Mouse (Mus musculus): ENCODE results near the gene Mpzl1. TPM values are rescaled to one million over a fixed set of nuclear protein-coding genes. Genes with fewer than 3 reads are reported as not detected.

The Mpzl1 gene
- polyA plus RNA-seq, 1 experiment from 2014 or later = 159 TPM

- no peaks in the 10 kb centered on the region for H3K27me3 ChIP-seq (replicated peaks; ENCODE audit: control insufficient read depth, insufficient read depth, low read length)
- no peak overlapping the region for H3K9ac ChIP-seq (ENCODE audit: low read length)
- DNase-seq (ENCODE audit: low spot score) (no peak), ATAC-seq (no peak)
- H3K9me3 ChIP-seq (replicated peaks; ENCODE audit: control insufficient read depth, low read length) = 0 out of 2 replicates have a peak, but pooled peaks cover 7% of the 10 kb centered on the region
- 72% methylated on average over 4 of the region's 4 CpGs for WGBS
- H3K4me2 ChIP-seq (ENCODE audit: low read length) = no peak overlapping the region
- H3K36me3 ChIP-seq (ENCODE audit: control insufficient read depth, insufficient read depth, low read length) = peaks cover 14% of the 10 kb centered on the region
- H3K27ac ChIP-seq (ENCODE audit: low read depth, low read length) = no peak overlapping the region
- H3K4me1 ChIP-seq (ENCODE audit: control insufficient read depth, insufficient read depth, low read length) = peaks cover 18% of the 10 kb centered on the region
- H3K4me3 ChIP-seq (ENCODE audit: low read depth, low read length) = no peak overlapping the region
Observed at GRCm38 (mm10) chr1:165613926-165614325, 20.4 kb downstream of the Mpzl1 start.

DNA sequence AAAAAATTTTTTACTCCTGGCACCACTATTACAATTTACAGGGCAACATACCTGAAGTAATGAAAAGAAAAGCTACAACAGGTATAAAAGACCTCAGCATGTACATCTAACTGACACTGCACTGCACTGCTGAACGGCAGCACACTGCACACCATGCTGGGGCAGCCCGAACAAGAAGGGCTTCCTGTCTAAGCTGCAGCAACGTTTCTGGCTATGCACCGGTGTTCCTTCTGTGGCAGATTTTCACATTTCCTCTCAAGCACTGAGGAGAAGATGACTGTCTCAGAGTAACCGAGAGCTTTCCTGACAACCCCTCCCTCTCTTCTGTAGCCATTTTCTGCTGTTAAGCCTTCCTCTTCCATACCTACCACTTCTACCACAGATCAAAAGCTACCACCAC, 21.6 kb downstream of the Mpzl1 start:
- Histone ChIP-seq H3K36me3 (ENCODE audit: control insufficient read depth, insufficient read depth, low read length) (peaks cover 20% of the 10 kb centered on the region), H3K4me3 (ENCODE audit: low read depth, low read length) (no peak overlapping the region), H3K27ac (ENCODE audit: low read depth, low read length) (no peak overlapping the region), H3K9ac (ENCODE audit: low read length) (no peak overlapping the region), H3K4me2 (ENCODE audit: low read length) (no peak overlapping the region), H3K4me1 (ENCODE audit: control insufficient read depth, insufficient read depth, low read length) (peaks cover 18% of the 10 kb centered on the region), H3K27me3 (replicated peaks; ENCODE audit: control insufficient read depth, insufficient read depth, low read length) (no peaks in the 10 kb centered on the region), H3K9me3 (replicated peaks; ENCODE audit: control insufficient read depth, low read length) (0 out of 2 replicates have a peak, but pooled peaks cover 7% of the 10 kb centered on the region)
- DNase-seq (ENCODE audit: low spot score) (no peak), ATAC-seq (no peak)
- 84% methylated on average over 5 of the region's 5 CpGs for WGBS

DNA sequence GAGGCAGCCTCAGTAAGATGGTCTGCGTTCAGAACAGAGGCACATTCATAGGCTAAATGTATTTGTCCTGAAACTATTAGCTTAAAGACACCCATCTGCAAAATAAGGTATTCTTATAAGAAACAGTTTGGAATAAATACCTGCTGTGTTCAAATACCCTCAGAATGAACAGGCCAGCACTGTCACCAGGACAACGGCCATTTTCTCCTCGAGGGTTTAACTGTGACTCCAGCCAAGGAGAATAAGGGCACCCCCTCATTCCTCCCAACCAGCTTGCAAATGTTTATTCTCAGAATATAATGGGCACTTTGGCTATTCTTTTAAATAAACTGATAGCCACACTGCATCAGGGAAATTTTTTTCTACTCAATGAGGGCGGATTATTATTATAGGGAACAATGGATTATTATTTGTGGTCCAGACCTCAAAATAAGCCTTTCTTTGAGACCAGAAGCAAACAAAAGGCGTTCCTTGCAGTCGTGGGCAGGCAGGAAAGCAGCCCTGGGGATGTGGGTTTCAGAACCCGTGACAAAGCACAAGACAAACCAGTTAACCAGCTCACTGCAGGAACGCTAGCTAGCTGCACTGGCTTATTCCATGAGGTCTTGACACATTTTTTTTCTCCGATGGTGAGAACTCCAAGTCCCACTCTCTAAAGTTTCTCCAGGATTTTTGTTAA, 23.9 kb downstream of the Mpzl1 start:
- 0 out of 2 replicates have a peak, but pooled peaks cover 6% of the 10 kb centered on the region for H3K9me3 ChIP-seq (replicated peaks; ENCODE audit: control insufficient read depth, low read length)
- peaks cover 38% of the 10 kb centered on the region for H3K36me3 ChIP-seq (ENCODE audit: control insufficient read depth, insufficient read depth, low read length)
- H3K4me2 ChIP-seq (ENCODE audit: low read length) = no peak overlapping the region
- H3K4me1 ChIP-seq (ENCODE audit: control insufficient read depth, insufficient read depth, low read length) = peaks cover 18% of the 10 kb centered on the region
- H3K9ac ChIP-seq (ENCODE audit: low read length) = peak overlapping the region; percentile 21; the same call in 1 of the 2 replicates
- peak overlapping the region; percentile 58; the same call in 1 of the 2 replicates for H3K27ac ChIP-seq (ENCODE audit: low read depth, low read length)
- peak; percentile 52 for DNase-seq (ENCODE audit: low spot score)
- no peak overlapping the region for H3K4me3 ChIP-seq (ENCODE audit: low read depth, low read length)
- 4% methylated on average over 9 of the region's 9 CpGs for WGBS
- peak; percentile 53; the same call in 1 of the 2 replicates for ATAC-seq
- H3K27me3 ChIP-seq (replicated peaks; ENCODE audit: control insufficient read depth, insufficient read depth, low read length) = no peaks in the 10 kb centered on the region

GRCm38 (mm10) chr1:165609495-165610320, 24.6 kb downstream of the Mpzl1 start:
- no peak overlapping the region for H3K9ac ChIP-seq (ENCODE audit: low read length)
- H3K36me3 ChIP-seq (ENCODE audit: control insufficient read depth, insufficient read depth, low read length) = peaks cover 38% of the 10 kb centered on the region
- H3K4me3 ChIP-seq (ENCODE audit: low read depth, low read length) = no peak overlapping the region
- DNase-seq (ENCODE audit: low spot score) (peak; percentile 14), ATAC-seq (0 out of 2 replicates have a peak, but pooled peaks have one; percentile 19)
- H3K9me3 ChIP-seq (replicated peaks; ENCODE audit: control insufficient read depth, low read length) = no peaks in the 10 kb centered on the region
- H3K27ac ChIP-seq (ENCODE audit: low read depth, low read length) = no peak overlapping the region; the same call in 1 of the 2 replicates
- H3K4me2 ChIP-seq (ENCODE audit: low read length) = no peak overlapping the region
- H3K27me3 ChIP-seq (replicated peaks; ENCODE audit: control insufficient read depth, insufficient read depth, low read length) = no peaks in the 10 kb centered on the region
- peaks cover 18% of the 10 kb centered on the region for H3K4me1 ChIP-seq (ENCODE audit: control insufficient read depth, insufficient read depth, low read length)
- 36% methylated on average over 7 of the region's 7 CpGs for WGBS

GRCm38 (mm10) chr1:165608904-165609303, 25.4 kb downstream of the Mpzl1 start:
- Histone ChIP-seq H3K9me3 (replicated peaks; ENCODE audit: control insufficient read depth, low read length) (no peaks in the 10 kb centered on the region), H3K27me3 (replicated peaks; ENCODE audit: control insufficient read depth, insufficient read depth, low read length) (no peaks in the 10 kb centered on the region), H3K4me2 (ENCODE audit: low read length) (no peak overlapping the region), H3K9ac (ENCODE audit: low read length) (no peak overlapping the region), H3K4me1 (ENCODE audit: control insufficient read depth, insufficient read depth, low read length) (peaks cover 18% of the 10 kb centered on the region), H3K27ac (ENCODE audit: low read depth, low read length) (no peak overlapping the region), H3K4me3 (ENCODE audit: low read depth, low read length) (no peak overlapping the region), H3K36me3 (ENCODE audit: control insufficient read depth, insufficient read depth, low read length) (peaks cover 41% of the 10 kb centered on the region)
- no peak for DNase-seq (ENCODE audit: low spot score)
- 91% methylated on average over 4 of the region's 4 CpGs for WGBS
- ATAC-seq = no peak

DNA sequence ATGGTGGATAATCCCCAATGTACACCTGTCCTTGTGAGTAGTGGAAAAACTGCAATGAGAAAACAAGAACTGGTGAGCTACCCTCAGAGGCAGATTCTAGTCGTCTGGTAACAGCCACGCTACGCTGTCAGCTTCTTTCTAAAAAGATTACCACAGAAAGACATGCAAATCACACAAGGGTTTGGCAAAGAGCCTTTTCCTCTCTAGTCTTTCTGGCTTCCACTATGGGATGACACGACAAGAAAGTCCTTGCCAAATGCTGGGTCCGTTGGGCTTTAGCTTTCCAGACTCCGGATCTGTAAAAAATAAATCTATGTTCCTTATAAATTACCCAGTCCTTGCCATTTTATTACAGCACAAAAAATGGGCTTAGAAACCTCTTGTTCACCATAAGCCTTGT, 28.6 kb downstream of the Mpzl1 start:
- peaks cover 63% of the 10 kb centered on the region for H3K36me3 ChIP-seq (ENCODE audit: control insufficient read depth, insufficient read depth, low read length)
- no peaks in the 10 kb centered on the region for H3K27me3 ChIP-seq (replicated peaks; ENCODE audit: control insufficient read depth, insufficient read depth, low read length)
- no peak overlapping the region for H3K9ac ChIP-seq (ENCODE audit: low read length)
- WGBS = 79% methylated on average over 6 of the region's 6 CpGs
- no peaks in the 10 kb centered on the region for H3K9me3 ChIP-seq (replicated peaks; ENCODE audit: control insufficient read depth, low read length)
- H3K27ac ChIP-seq (ENCODE audit: low read depth, low read length) = no peak overlapping the region
- H3K4me3 ChIP-seq (ENCODE audit: low read depth, low read length) = no peak overlapping the region
- DNase-seq (ENCODE audit: low spot score) (peak; percentile 40), ATAC-seq (no peak)
- no peak overlapping the region for H3K4me2 ChIP-seq (ENCODE audit: low read length)
- peaks cover 12% of the 10 kb centered on the region for H3K4me1 ChIP-seq (ENCODE audit: control insufficient read depth, insufficient read depth, low read length)

GRCm38 (mm10) chr1:165605108-165605507, 29.2 kb downstream of the Mpzl1 start:
- no peak for ATAC-seq
- H3K4me1 ChIP-seq (ENCODE audit: control insufficient read depth, insufficient read depth, low read length) = peaks cover 6% of the 10 kb centered on the region
- WGBS = 85% methylated on average over 3 of the region's 3 CpGs
- no peak overlapping the region for H3K4me3 ChIP-seq (ENCODE audit: low read depth, low read length)
- no peak overlapping the region for H3K4me2 ChIP-seq (ENCODE audit: low read length)
- no peaks in the 10 kb centered on the region for H3K27me3 ChIP-seq (replicated peaks; ENCODE audit: control insufficient read depth, insufficient read depth, low read length)
- peaks cover 63% of the 10 kb centered on the region for H3K36me3 ChIP-seq (ENCODE audit: control insufficient read depth, insufficient read depth, low read length)
- H3K27ac ChIP-seq (ENCODE audit: low read depth, low read length) = no peak overlapping the region
- H3K9me3 ChIP-seq (replicated peaks; ENCODE audit: control insufficient read depth, low read length) = no peaks in the 10 kb centered on the region
- no peak overlapping the region for H3K9ac ChIP-seq (ENCODE audit: low read length)
- no peak for DNase-seq (ENCODE audit: low spot score)

DNA sequence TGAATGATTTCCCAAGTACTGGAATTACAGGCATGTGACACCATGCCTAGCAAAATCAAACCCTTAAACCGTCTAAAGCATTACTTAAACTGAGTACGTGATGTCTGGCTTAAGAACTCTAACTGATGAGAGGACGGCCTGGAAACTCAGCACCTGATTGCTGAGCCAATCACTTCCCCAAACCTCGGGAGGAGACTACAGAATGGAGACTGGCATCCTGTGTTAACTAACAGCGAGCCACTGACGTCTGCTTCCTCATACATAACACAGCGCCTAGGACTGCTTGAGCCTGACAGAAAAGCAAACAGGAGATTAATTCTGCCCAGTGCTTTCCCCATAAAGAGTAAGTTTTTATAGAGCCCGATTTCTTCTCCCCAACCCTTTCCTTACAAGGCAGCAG, 30.1 kb downstream of the Mpzl1 start:
- ATAC-seq (no peak), DNase-seq (ENCODE audit: low spot score) (no peak)
- WGBS = 90% methylated on average over 8 of the region's 8 CpGs
- H3K4me3 ChIP-seq (ENCODE audit: low read depth, low read length) = no peak overlapping the region
- H3K27me3 ChIP-seq (replicated peaks; ENCODE audit: control insufficient read depth, insufficient read depth, low read length) = no peaks in the 10 kb centered on the region
- no peak overlapping the region for H3K27ac ChIP-seq (ENCODE audit: low read depth, low read length)
- H3K4me2 ChIP-seq (ENCODE audit: low read length) = no peak overlapping the region
- H3K9me3 ChIP-seq (replicated peaks; ENCODE audit: control insufficient read depth, low read length) = no peaks in the 10 kb centered on the region
- no peak overlapping the region for H3K9ac ChIP-seq (ENCODE audit: low read length)
- H3K4me1 ChIP-seq (ENCODE audit: control insufficient read depth, insufficient read depth, low read length) = no peaks in the 10 kb centered on the region
- H3K36me3 ChIP-seq (ENCODE audit: control insufficient read depth, insufficient read depth, low read length) = peaks cover 68% of the 10 kb centered on the region

GRCm38 (mm10) chr1:165603218-165603617, 31.1 kb downstream of the Mpzl1 start:
- no peak overlapping the region for H3K4me3 ChIP-seq (ENCODE audit: low read depth, low read length)
- no peak for DNase-seq (ENCODE audit: low spot score)
- H3K36me3 ChIP-seq (ENCODE audit: control insufficient read depth, insufficient read depth, low read length) = peaks cover 66% of the 10 kb centered on the region
- WGBS = 84% methylated on average over 14 of the region's 14 CpGs
- no peak for ATAC-seq
- H3K9ac ChIP-seq (ENCODE audit: low read length) = no peak overlapping the region
- no peak overlapping the region for H3K4me2 ChIP-seq (ENCODE audit: low read length)
- no peak overlapping the region for H3K27ac ChIP-seq (ENCODE audit: low read depth, low read length)
- H3K9me3 ChIP-seq (replicated peaks; ENCODE audit: control insufficient read depth, low read length) = no peaks in the 10 kb centered on the region
- H3K4me1 ChIP-seq (ENCODE audit: control insufficient read depth, insufficient read depth, low read length) = no peaks in the 10 kb centered on the region
- no peaks in the 10 kb centered on the region for H3K27me3 ChIP-seq (replicated peaks; ENCODE audit: control insufficient read depth, insufficient read depth, low read length)
